Mouse (Mus musculus): Measurements from ENCODE around the gene Sh2b1. TPM values are rescaled to one million over a fixed set of nuclear protein-coding genes. Genes with fewer than 3 reads are reported as not detected.

Sh2b1 gene
- polyA plus RNA-seq, 1 experiment = 27.6 TPM

- no peak for TF ChIP-seq CTCF (IDR thresholded peaks at IDR 0.05; ENCODE audit: low read depth, low read length)
- TF ChIP-seq POLR2A (IDR thresholded peaks at IDR 0.05; ENCODE audit: borderline replicate concordance, low read depth, low read length) = no peak
- Histone ChIP-seq H3K4me3 (ENCODE audit: insufficient read depth, low read length) (no peak overlapping the region), H3K4me1 (ENCODE audit: control insufficient read depth, insufficient read depth, low read length) (0 out of 2 replicates have a peak, but pooled peaks cover 2% of the 10 kb centered on the region), H3K27ac (ENCODE audit: insufficient read depth, low read depth, low read length) (no peak overlapping the region)
Observed at GRCm38 (mm10) chr7:126458844-126459618, 16.2 kb downstream of the Sh2b1 start.

GRCm38 (mm10) chr7:126458225-126458624 is 17.0 kb downstream of the Sh2b1 start:
- H3K27ac ChIP-seq (ENCODE audit: insufficient read depth, low read depth, low read length) = no peak overlapping the region
- no peak overlapping the region for H3K4me3 ChIP-seq (ENCODE audit: insufficient read depth, low read length)
- no peaks in the 10 kb centered on the region for H3K4me1 ChIP-seq (ENCODE audit: control insufficient read depth, insufficient read depth, low read length)
- no peak for TF ChIP-seq POLR2A (IDR thresholded peaks at IDR 0.05; ENCODE audit: borderline replicate concordance, low read depth, low read length)
- no peak for TF ChIP-seq CTCF (IDR thresholded peaks at IDR 0.05; ENCODE audit: low read depth, low read length)

DNA sequence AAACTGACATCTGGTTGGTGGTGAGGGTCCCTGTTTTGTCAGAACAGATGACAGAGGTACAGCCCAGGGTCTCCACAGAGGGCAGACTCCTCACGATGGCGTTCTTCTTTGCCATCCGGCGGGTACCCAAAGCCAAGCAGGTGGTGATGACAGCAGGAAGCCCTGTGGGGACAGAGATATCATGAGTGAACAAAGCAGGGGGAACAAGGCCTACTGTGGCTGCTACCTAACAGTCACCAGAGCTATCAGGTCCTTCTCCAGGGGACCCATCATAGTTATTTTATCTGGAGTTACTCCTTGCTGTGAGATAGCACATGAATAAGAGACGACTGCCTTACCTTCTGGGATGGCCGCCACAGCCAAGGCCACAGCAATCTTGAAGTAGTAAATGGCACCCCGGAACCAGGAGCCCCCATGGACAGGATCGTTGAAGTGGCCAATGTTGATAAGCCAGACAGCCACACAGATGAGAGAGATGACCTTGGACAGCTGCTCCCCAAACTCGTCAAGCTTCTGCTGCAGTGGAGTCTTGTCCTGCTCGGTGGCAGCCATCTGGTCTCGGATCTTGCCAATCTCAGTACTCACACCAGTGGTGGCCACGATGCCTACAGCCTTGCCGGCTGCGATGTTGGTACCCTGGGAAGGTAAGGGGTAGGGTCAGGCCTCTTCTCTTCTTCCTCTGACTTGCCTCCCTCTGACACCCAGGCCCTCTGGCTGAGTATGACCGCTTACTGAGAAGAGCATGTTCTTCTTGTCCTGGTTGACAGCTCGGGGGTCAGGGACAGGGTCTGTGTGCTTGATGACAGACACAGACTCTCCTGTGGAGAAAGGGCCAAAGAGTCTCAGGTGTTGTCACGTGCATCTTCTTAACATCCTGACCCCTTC is 18.6 kb downstream of the Sh2b1 start:
- TF ChIP-seq POLR2A (IDR thresholded peaks at IDR 0.05; ENCODE audit: borderline replicate concordance, low read depth, low read length) = no peak
- no peak for TF ChIP-seq CTCF (IDR thresholded peaks at IDR 0.05; ENCODE audit: low read depth, low read length)
- H3K4me1 ChIP-seq (ENCODE audit: control insufficient read depth, insufficient read depth, low read length) = no peaks in the 10 kb centered on the region
- no peak overlapping the region for H3K27ac ChIP-seq (ENCODE audit: insufficient read depth, low read depth, low read length)
- no peak overlapping the region for H3K4me3 ChIP-seq (ENCODE audit: insufficient read depth, low read length)

GRCm38 (mm10) chr7:126455242-126455641 is 20.0 kb downstream of the Sh2b1 start:
- H3K4me1 ChIP-seq (ENCODE audit: control insufficient read depth, insufficient read depth, low read length) = no peaks in the 10 kb centered on the region
- no peak for TF ChIP-seq POLR2A (IDR thresholded peaks at IDR 0.05; ENCODE audit: borderline replicate concordance, low read depth, low read length)
- no peak for TF ChIP-seq CTCF (IDR thresholded peaks at IDR 0.05; ENCODE audit: low read depth, low read length)
- no peak overlapping the region for H3K27ac ChIP-seq (ENCODE audit: insufficient read depth, low read depth, low read length)
- no peak overlapping the region for H3K4me3 ChIP-seq (ENCODE audit: insufficient read depth, low read length)

DNA sequence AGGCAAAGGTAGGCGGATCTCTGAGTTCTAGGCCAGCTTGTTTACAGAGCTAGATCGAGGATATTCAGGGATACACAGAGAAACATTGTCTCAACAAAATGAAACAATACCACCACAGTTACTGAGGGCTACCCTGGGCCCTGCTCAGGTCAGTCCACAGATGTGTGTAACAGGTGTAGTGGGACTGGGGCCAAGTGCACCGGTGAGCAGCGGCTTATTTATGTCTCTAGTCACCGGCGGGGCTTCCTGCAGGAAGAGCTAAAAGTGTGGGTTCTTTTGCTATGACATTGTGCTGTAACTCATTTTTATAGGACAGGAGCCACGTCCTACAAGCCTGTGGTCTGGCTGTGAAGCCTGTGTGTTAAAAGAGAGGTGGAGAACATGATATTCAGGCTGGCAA is 21.4 kb downstream of the Sh2b1 start:
- Histone ChIP-seq H3K4me3 (ENCODE audit: insufficient read depth, low read length) (no peak overlapping the region), H3K27ac (ENCODE audit: insufficient read depth, low read depth, low read length) (no peak overlapping the region), H3K4me1 (ENCODE audit: control insufficient read depth, insufficient read depth, low read length) (no peaks in the 10 kb centered on the region)
- TF ChIP-seq CTCF (IDR thresholded peaks at IDR 0.05; ENCODE audit: low read depth, low read length) (no peak), POLR2A (IDR thresholded peaks at IDR 0.05; ENCODE audit: borderline replicate concordance, low read depth, low read length) (no peak)

GRCm38 (mm10) chr7:126452244-126452643 is 23.0 kb downstream of the Sh2b1 start:
- TF ChIP-seq CTCF (IDR thresholded peaks at IDR 0.05; ENCODE audit: low read depth, low read length) = no peak
- no peak for TF ChIP-seq POLR2A (IDR thresholded peaks at IDR 0.05; ENCODE audit: borderline replicate concordance, low read depth, low read length)
- Histone ChIP-seq H3K4me1 (ENCODE audit: control insufficient read depth, insufficient read depth, low read length) (no peaks in the 10 kb centered on the region), H3K4me3 (ENCODE audit: insufficient read depth, low read length) (no peak overlapping the region), H3K27ac (ENCODE audit: insufficient read depth, low read depth, low read length) (no peak overlapping the region)

GRCm38 (mm10) chr7:126450641-126451040 is 24.6 kb downstream of the Sh2b1 start:
- Histone ChIP-seq H3K4me3 (ENCODE audit: insufficient read depth, low read length) (no peak overlapping the region), H3K27ac (ENCODE audit: insufficient read depth, low read depth, low read length) (no peak overlapping the region), H3K4me1 (ENCODE audit: control insufficient read depth, insufficient read depth, low read length) (no peaks in the 10 kb centered on the region)
- TF ChIP-seq POLR2A (IDR thresholded peaks at IDR 0.05; ENCODE audit: borderline replicate concordance, low read depth, low read length) (no peak), CTCF (IDR thresholded peaks at IDR 0.05; ENCODE audit: low read depth, low read length) (no peak)

GRCm38 (mm10) chr7:126449991-126450390 is 25.2 kb downstream of the Sh2b1 start:
- H3K4me1 ChIP-seq (ENCODE audit: control insufficient read depth, insufficient read depth, low read length) = no peaks in the 10 kb centered on the region
- TF ChIP-seq POLR2A (IDR thresholded peaks at IDR 0.05; ENCODE audit: borderline replicate concordance, low read depth, low read length) (no peak), CTCF (IDR thresholded peaks at IDR 0.05; ENCODE audit: low read depth, low read length) (no peak)
- H3K27ac ChIP-seq (ENCODE audit: insufficient read depth, low read depth, low read length) = no peak overlapping the region
- no peak overlapping the region for H3K4me3 ChIP-seq (ENCODE audit: insufficient read depth, low read length)

DNA sequence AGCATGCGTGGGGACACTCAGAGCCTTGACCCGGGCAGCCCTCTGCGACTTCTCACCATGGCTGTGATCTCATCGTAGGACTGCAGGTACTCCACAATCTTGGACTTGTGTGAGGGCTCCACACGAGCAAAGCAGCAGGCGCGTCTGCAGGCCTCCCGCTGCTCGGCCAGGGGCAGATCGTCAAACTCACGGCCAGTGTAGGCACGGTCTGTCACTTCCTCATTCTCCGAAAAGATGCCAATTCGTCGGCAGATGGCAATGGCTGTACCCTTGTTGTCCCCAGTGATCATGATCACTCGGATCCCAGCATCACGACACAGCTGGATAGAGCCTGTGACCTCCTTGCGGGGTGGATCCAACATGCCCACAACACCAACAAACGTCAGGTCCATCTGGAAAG is 26.7 kb downstream of the Sh2b1 start:
- H3K4me1 ChIP-seq (ENCODE audit: control insufficient read depth, insufficient read depth, low read length) = no peaks in the 10 kb centered on the region
- H3K27ac ChIP-seq (ENCODE audit: insufficient read depth, low read depth, low read length) = no peak overlapping the region
- TF ChIP-seq POLR2A (IDR thresholded peaks at IDR 0.05; ENCODE audit: borderline replicate concordance, low read depth, low read length) = no peak
- H3K4me3 ChIP-seq (ENCODE audit: insufficient read depth, low read length) = no peak overlapping the region

DNA sequence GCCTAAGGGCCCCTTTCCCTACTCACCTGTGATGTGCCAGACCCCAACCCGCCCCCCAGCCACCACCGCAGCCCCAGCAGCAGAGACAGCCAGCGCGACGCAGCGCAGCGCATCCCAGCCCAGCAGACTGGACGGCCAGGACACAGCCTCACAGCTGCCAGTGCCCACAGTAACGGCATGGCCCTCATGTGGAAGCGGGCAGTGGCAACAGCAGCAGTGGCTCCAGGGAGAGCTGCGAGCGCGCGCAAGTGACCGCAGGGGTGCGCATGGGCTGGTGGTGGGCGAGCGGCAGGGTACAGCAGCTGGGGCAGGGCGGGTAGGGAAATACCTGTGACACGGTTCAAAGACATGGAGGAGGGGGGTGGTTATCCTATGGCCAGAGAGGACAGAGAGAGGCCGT is 29.0 kb downstream of the Sh2b1 start:
- H3K4me3 ChIP-seq (ENCODE audit: insufficient read depth, low read length) = no peak overlapping the region
- no peaks in the 10 kb centered on the region for H3K4me1 ChIP-seq (ENCODE audit: control insufficient read depth, insufficient read depth, low read length)
- H3K27ac ChIP-seq (ENCODE audit: insufficient read depth, low read depth, low read length) = no peak overlapping the region
- TF ChIP-seq CTCF (IDR thresholded peaks at IDR 0.05; ENCODE audit: low read depth, low read length) = no peak
- TF ChIP-seq POLR2A (IDR thresholded peaks at IDR 0.05; ENCODE audit: borderline replicate concordance, low read depth, low read length) = no peak
